Mouse (Mus musculus): ENCODE results near the gene Wasf2. TPM values are rescaled to one million over a fixed set of nuclear protein-coding genes. Genes with fewer than 3 reads are reported as not detected.
A peak's percentile ranks its signal among the peaks of the same experiment; 100 is the strongest.

Wasf2 gene
- polyA plus RNA-seq, 1 experiment from 2014 or later: 109 TPM

DNA sequence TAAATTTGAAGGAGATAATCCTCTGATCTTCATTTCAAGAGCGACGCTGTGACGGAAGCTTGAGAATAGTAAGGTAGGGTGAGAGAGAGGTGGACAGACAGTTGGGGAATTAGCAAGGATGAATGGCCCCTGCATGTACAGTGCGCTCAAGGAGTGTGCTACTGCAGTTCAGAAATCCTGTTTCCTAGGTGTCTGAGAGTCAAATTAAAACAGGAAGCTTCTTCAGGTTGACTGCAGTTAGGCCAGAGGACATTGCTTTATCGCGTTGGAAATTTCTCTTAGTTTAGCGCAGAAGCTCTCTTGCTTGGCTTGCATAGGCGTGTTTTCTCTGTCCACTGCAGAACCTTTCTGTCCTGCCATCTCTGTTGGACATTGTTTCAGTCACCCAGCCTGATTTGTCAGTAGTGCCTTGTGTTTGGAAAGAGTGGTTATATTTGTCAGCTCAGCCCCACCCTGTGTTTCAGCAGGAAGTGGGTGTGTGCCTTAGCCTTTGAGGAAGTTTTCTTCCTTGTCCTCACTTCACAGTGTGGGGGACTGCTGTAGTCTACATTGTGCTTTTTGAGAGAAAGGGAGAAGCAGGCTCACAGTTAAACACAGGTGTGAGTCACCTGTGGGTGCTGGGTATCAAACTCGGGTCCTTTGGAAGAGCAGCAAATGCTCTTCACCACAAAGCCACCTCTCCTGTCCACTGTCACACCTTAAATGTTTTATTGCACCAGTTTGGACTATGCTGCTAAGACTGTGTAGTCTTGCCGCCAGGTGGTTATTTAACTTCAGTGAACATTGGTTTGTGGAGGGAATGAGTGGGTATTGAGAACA, 39.1 kb downstream of the Wasf2 start:
- Histone ChIP-seq H3K9me3 (replicated peaks) (no peaks in the 10 kb centered on the region), H3K9ac (no peak overlapping the region), H3K4me2 (no peak overlapping the region), H3K4me1 (peaks cover 44% of the 10 kb centered on the region), H3K27ac (peak overlapping the region; percentile 67), H3K36me3 (peaks cover 32% of the 10 kb centered on the region), H3K4me3 (replicated peaks) (no peak overlapping the region), H3K27me3 (no peaks in the 10 kb centered on the region)
- ATAC-seq (replicated peaks; ENCODE audit: low FRiP score): no peak
- 77% methylated on average over 10 of the region's 10 CpGs for WGBS

DNA sequence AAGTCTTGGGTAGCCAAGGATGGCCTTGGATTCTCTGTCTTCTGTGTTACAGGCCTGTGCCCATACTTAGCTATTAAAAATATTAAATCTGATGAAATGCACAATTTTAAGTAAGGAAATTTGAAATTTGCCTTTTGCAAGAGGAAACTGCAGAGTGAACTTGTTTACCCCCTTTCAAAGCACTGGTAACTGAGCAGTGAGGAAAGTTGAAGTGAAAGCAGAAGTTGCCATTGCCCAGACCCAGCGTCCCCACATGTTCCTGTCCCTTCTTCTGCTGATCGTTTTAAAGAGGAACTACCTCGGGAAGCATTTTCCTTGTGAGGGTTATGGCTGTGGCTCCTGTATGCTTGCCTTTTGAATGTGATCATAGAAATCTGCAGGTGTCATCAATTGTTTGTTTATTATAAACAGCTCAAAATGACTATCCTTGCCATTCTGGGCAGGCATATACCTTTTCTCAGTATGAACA, 39.8 kb downstream of the Wasf2 start:
- Histone ChIP-seq H3K4me3 (replicated peaks) (no peak overlapping the region), H3K27ac (peak overlapping the region; percentile 52; the same call in 1 of the 2 replicates), H3K36me3 (peaks cover 25% of the 10 kb centered on the region), H3K9me3 (replicated peaks) (no peaks in the 10 kb centered on the region), H3K4me1 (peaks cover 48% of the 10 kb centered on the region), H3K27me3 (no peaks in the 10 kb centered on the region), H3K4me2 (no peak overlapping the region), H3K9ac (no peak overlapping the region)
- WGBS: 71% methylated on average over 3 of the region's 3 CpGs
- no peak for ATAC-seq (replicated peaks; ENCODE audit: low FRiP score)

- peaks cover 21% of the 10 kb centered on the region; the same call in 1 of the 2 replicates for H3K36me3 ChIP-seq
- no peak for ATAC-seq (replicated peaks; ENCODE audit: low FRiP score)
- H3K9ac ChIP-seq: no peak overlapping the region
- no peaks in the 10 kb centered on the region for H3K9me3 ChIP-seq (replicated peaks)
- H3K4me1 ChIP-seq: peaks cover 53% of the 10 kb centered on the region
- no peak overlapping the region for H3K4me2 ChIP-seq
- H3K27me3 ChIP-seq: no peaks in the 10 kb centered on the region
- H3K27ac ChIP-seq: no peak overlapping the region
- no peak overlapping the region for H3K4me3 ChIP-seq (replicated peaks)
Measured at GRCm38 (mm10) chr4:133170616-133171015, 40.3 kb downstream of the Wasf2 start.

GRCm38 (mm10) chr4:133172451-133172850, 42.1 kb downstream of the Wasf2 start:
- 85% methylated on average over 4 of the region's 4 CpGs for WGBS
- no peak for ATAC-seq (replicated peaks; ENCODE audit: low FRiP score)
- H3K27ac ChIP-seq: peak overlapping the region; percentile 45; the same call in 1 of the 2 replicates
- H3K4me3 ChIP-seq (replicated peaks): no peak overlapping the region
- no peak overlapping the region for H3K4me2 ChIP-seq
- peaks cover 60% of the 10 kb centered on the region for H3K4me1 ChIP-seq
- H3K36me3 ChIP-seq: peaks cover 15% of the 10 kb centered on the region
- no peaks in the 10 kb centered on the region for H3K9me3 ChIP-seq (replicated peaks)
- H3K9ac ChIP-seq: no peak overlapping the region
- H3K27me3 ChIP-seq: no peaks in the 10 kb centered on the region

DNA sequence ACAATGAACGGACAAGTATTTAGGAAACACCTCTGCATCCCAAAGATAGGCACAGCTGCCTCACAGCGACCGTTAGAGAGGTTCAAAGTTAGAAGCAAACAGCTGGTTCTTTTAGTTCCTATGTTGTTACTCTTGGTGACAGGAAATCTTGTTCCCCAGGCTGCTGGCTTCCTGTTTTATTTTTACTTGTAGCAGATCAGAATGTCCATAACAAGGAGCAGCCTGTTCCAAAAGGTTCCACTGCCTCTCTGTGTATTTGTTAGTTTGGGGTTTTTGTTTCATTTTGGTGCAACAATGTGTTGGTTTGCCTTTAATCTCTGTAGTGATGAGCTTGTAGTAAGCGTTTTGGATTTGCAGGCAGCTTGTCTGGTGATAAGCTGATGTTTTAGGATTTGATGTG, 44.1 kb downstream of the Wasf2 start:
- Histone ChIP-seq H3K4me1 (peaks cover 56% of the 10 kb centered on the region), H3K9me3 (replicated peaks) (no peaks in the 10 kb centered on the region), H3K27ac (peak overlapping the region; percentile 82), H3K27me3 (no peaks in the 10 kb centered on the region), H3K36me3 (peaks cover 34% of the 10 kb centered on the region), H3K4me3 (replicated peaks) (no peak overlapping the region; the same call in 1 of the 2 replicates), H3K9ac (no peak overlapping the region), H3K4me2 (peak overlapping the region; percentile 38)
- 31% methylated on average over 4 of the region's 4 CpGs for WGBS
- no peak for ATAC-seq (replicated peaks; ENCODE audit: low FRiP score)

GRCm38 (mm10) chr4:133175274-133175673, 45.0 kb downstream of the Wasf2 start:
- ATAC-seq (replicated peaks; ENCODE audit: low FRiP score): no peak

GRCm38 (mm10) chr4:133175998-133176760, 45.9 kb downstream of the Wasf2 start:
- H3K9me3 ChIP-seq (replicated peaks): no peaks in the 10 kb centered on the region
- no peak overlapping the region for H3K9ac ChIP-seq
- no peak overlapping the region for H3K4me2 ChIP-seq
- peaks cover 52% of the 10 kb centered on the region for H3K36me3 ChIP-seq
- 43% methylated on average over 14 of the region's 14 CpGs for WGBS
- ATAC-seq (replicated peaks; ENCODE audit: low FRiP score): no peak
- peak overlapping the region; percentile 82 for H3K27ac ChIP-seq
- H3K27me3 ChIP-seq: no peaks in the 10 kb centered on the region
- peaks cover 48% of the 10 kb centered on the region for H3K4me1 ChIP-seq
- no peak overlapping the region for H3K4me3 ChIP-seq (replicated peaks)

More at GRCm38 (mm10) chr4:133175274-133175673, 45.0 kb downstream of the Wasf2 start:
- Histone ChIP-seq H3K4me3 (replicated peaks) (no peak overlapping the region), H3K9ac (no peak overlapping the region), H3K4me2 (0 out of 2 replicates have a peak overlapping the region, but pooled peaks have one; percentile 17), H3K27me3 (no peaks in the 10 kb centered on the region), H3K9me3 (replicated peaks) (no peaks in the 10 kb centered on the region), H3K4me1 (peaks cover 50% of the 10 kb centered on the region), H3K27ac (peak overlapping the region; percentile 82; the same call in 1 of the 2 replicates), H3K36me3 (peaks cover 43% of the 10 kb centered on the region)
- WGBS: 68% methylated on average over 7 of the region's 7 CpGs

GRCm38 (mm10) chr4:133176761-133177403, 46.6 kb downstream of the Wasf2 start:
- no peak for ATAC-seq (replicated peaks; ENCODE audit: low FRiP score)
- no peaks in the 10 kb centered on the region for H3K9me3 ChIP-seq (replicated peaks)
- no peaks in the 10 kb centered on the region for H3K27me3 ChIP-seq
- H3K4me3 ChIP-seq (replicated peaks): no peak overlapping the region
- peaks cover 41% of the 10 kb centered on the region for H3K4me1 ChIP-seq
- no peak overlapping the region for H3K9ac ChIP-seq
- 67% methylated on average over 18 of the region's 18 CpGs for whole genome bisulfite sequencing
- H3K27ac ChIP-seq: peak overlapping the region; percentile 82; the same call in 1 of the 2 replicates
- no peak overlapping the region for H3K4me2 ChIP-seq
- peaks cover 53% of the 10 kb centered on the region for H3K36me3 ChIP-seq

DNA sequence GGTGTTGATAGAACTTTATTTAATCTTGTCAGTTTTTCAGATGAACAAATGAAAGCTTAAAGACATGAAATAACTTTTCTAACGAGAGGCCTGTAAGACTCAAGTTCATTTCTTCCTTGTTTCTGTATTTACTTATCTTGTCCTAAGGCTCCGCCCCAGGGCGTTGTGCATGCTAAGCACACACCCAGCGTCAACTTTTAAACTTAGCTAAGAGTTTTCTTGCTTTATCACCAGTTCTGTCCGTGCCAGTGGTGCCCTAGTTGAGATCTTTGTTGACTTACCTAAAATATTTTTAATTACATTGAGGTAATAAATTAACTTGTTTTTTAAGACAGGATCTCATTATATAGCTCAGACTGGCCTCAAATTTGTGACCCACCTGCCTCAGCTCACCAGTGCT, 48.0 kb downstream of the Wasf2 start:
- ATAC-seq (replicated peaks; ENCODE audit: low FRiP score): no peak
- 81% methylated on average over 5 of the region's 5 CpGs for WGBS
- no peaks in the 10 kb centered on the region for H3K27me3 ChIP-seq
- no peak overlapping the region for H3K4me3 ChIP-seq (replicated peaks)
- H3K4me2 ChIP-seq: no peak overlapping the region
- no peak overlapping the region for H3K27ac ChIP-seq
- no peak overlapping the region for H3K9ac ChIP-seq
- no peaks in the 10 kb centered on the region for H3K9me3 ChIP-seq (replicated peaks)
- peaks cover 64% of the 10 kb centered on the region for H3K36me3 ChIP-seq
- H3K4me1 ChIP-seq: peaks cover 38% of the 10 kb centered on the region

DNA sequence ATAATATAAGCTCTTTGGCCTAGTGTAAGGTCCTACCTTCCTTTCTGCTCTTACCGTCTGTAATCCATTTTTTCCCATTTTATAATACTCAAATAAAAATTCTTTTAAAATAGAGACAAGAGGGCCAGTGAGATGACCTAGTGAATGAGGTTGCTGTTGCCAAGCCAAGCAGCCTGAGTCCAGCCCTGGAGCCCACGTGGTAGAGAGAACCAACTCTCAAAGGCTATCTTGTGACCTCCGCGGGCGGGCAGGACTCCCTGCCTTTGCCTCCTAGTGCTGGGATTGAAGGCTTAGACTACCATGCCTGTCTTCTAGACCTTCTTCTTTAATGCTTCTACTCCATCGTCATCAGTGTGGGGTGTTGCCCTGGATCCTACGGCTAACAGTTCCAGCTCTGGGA, 49.0 kb downstream of the Wasf2 start:
- no peak overlapping the region for H3K4me3 ChIP-seq (replicated peaks)
- H3K4me2 ChIP-seq: no peak overlapping the region
- WGBS: 91% methylated on average over 7 of the region's 7 CpGs
- H3K27me3 ChIP-seq: no peaks in the 10 kb centered on the region
- H3K9me3 ChIP-seq (replicated peaks): no peaks in the 10 kb centered on the region
- H3K4me1 ChIP-seq: peaks cover 40% of the 10 kb centered on the region
- H3K9ac ChIP-seq: no peak overlapping the region
- peaks cover 64% of the 10 kb centered on the region for H3K36me3 ChIP-seq
- no peak for ATAC-seq (replicated peaks; ENCODE audit: low FRiP score)
- H3K27ac ChIP-seq: no peak overlapping the region

- 92% methylated on average over 8 of the region's 8 CpGs for WGBS
- no peak overlapping the region for H3K27ac ChIP-seq
- H3K9me3 ChIP-seq (replicated peaks): no peaks in the 10 kb centered on the region
- H3K4me3 ChIP-seq (replicated peaks): no peak overlapping the region
- peaks cover 78% of the 10 kb centered on the region for H3K36me3 ChIP-seq
- ATAC-seq (replicated peaks; ENCODE audit: low FRiP score): no peak
- H3K4me1 ChIP-seq: peaks cover 35% of the 10 kb centered on the region
- H3K27me3 ChIP-seq: no peaks in the 10 kb centered on the region
- H3K9ac ChIP-seq: no peak overlapping the region
- no peak overlapping the region for H3K4me2 ChIP-seq
Measured at GRCm38 (mm10) chr4:133182439-133183033, 52.2 kb downstream of the Wasf2 start.

Measured in kidney, embryonic 15.5 days (tissue).